Mouse (Mus musculus) kidney, embryonic 16.5 days (tissue): ENCODE data around the gene Tmem184b. TPM values are rescaled to one million over a fixed set of nuclear protein-coding genes. Genes with fewer than 3 reads are reported as not detected.

Experiments
- ATAC-seq: fragments of 200-750 bp; cut with Nextera tagmentation; 2 replicates; pipeline ENCODE4 v1.8.0; 2017; ENCODE audit warnings: moderate TSS enrichment; ENCODE audit not compliant: low FRiP score, low TSS enrichment
- H3K27ac ChIP-seq: fragments of 300-500 bp; sonication (generic); 2 replicates; pipeline ENCODE4 v1.5.1; 2014; ENCODE audit warnings: low read length
- H3K27me3 ChIP-seq: fragments of 300-500 bp; sonication (generic); 2 replicates; pipeline ENCODE4 v1.6.1; 2014; ENCODE audit warnings: low read length, control low read depth, mixed read lengths; ENCODE audit not compliant: insufficient read depth
- H3K36me3 ChIP-seq: fragments of 300-500 bp; sonication (generic); 2 replicates; pipeline ENCODE4 v1.6.1; 2014; ENCODE audit warnings: low read length, control low read depth, mixed read lengths; ENCODE audit not compliant: insufficient read depth
- H3K4me1 ChIP-seq: fragments of 300-500 bp; sonication (generic); 2 replicates; pipeline ENCODE4 v1.6.1; 2014; ENCODE audit warnings: low read length, control low read depth, mixed read lengths; ENCODE audit not compliant: insufficient read depth
- H3K4me2 ChIP-seq: fragments of 300-500 bp; sonication (generic); replicated peaks from 2 replicates; pipeline ENCODE4 v1.6.1; 2014; ENCODE audit warnings: low read depth, low read length
- H3K4me3 ChIP-seq: fragments of 300-500 bp; sonication (generic); 2 replicates; pipeline ENCODE4 v1.5.1; 2014; ENCODE audit warnings: mild to moderate bottlenecking, low read length
- H3K9ac ChIP-seq: fragments of 300-500 bp; sonication (generic); replicated peaks from 2 replicates; pipeline ENCODE4 v1.6.1; 2014; ENCODE audit warnings: low read length
- H3K9me3 ChIP-seq: fragments of 300-500 bp; sonication (generic); 2 replicates; pipeline ENCODE4 v1.6.1; 2016; ENCODE audit warnings: low read length, control low read depth
- WGBS: fragments of 180-500 bp; shearing (Covaris S2); extraction: QIAGEN DNeasy Blood & Tissue Kit; methylation state at CpG from one replicate; pipeline ENCODE4 v1.1.7; 2014; 5-methylcytosine and 5-hydroxymethylcytosine counted together
- polyA plus RNA-seq: library from polyadenylated mRNA; unstranded; fragments of >200 nt; fragmentation: Nextera tagmentation; extraction: Ambion mirVana; gene quantifications from 2 replicates; pipeline ENCODE4 v1.2.1, GENCODE M21; 2015

Tmem184b gene
- polyA plus RNA-seq, 1 experiment from 2014 or later, result 80.5 TPM

GRCm38 (mm10) chr15:79431925-79432324, 28.6 kb upstream of the Tmem184b start:
- peaks cover 45% of the 10 kb centered on the region for H3K36me3 ChIP-seq
- H3K4me1 ChIP-seq, result peaks cover 33% of the 10 kb centered on the region
- WGBS, result 50% methylated on average over 7 of the region's 7 CpGs
- no peaks in the 10 kb centered on the region for H3K9me3 ChIP-seq
- peak overlapping the region; percentile 77 for H3K27ac ChIP-seq
- no peak overlapping the region for H3K4me3 ChIP-seq
- no peak overlapping the region for H3K9ac ChIP-seq
- no peak for ATAC-seq
- no peaks in the 10 kb centered on the region for H3K27me3 ChIP-seq
- H3K4me2 ChIP-seq, result no peak overlapping the region

- peaks cover 52% of the 10 kb centered on the region for H3K36me3 ChIP-seq
- no peak overlapping the region for H3K4me3 ChIP-seq
- no peak for ATAC-seq
- H3K4me1 ChIP-seq, result peaks cover 20% of the 10 kb centered on the region
- H3K9ac ChIP-seq, result 0 out of 2 replicates have a peak overlapping the region, but pooled peaks have one; percentile 4
- 72% methylated on average over 10 of the region's 10 CpGs for WGBS
- H3K4me2 ChIP-seq, result no peak overlapping the region
- no peaks in the 10 kb centered on the region for H3K27me3 ChIP-seq
- no peaks in the 10 kb centered on the region for H3K9me3 ChIP-seq
- H3K27ac ChIP-seq, result no peak overlapping the region
These were observed 27.2 kb upstream of the Tmem184b start for GRCm38 (mm10) chr15:79430461-79431000.

- no peak overlapping the region for H3K4me3 ChIP-seq
- 82% methylated on average over 8 of the region's 9 CpGs for WGBS
- H3K4me2 ChIP-seq, result no peak overlapping the region
- no peaks in the 10 kb centered on the region for H3K9me3 ChIP-seq
- no peak for ATAC-seq
- H3K9ac ChIP-seq, result no peak overlapping the region
- H3K27me3 ChIP-seq, result no peaks in the 10 kb centered on the region
- H3K27ac ChIP-seq, result no peak overlapping the region
- peaks cover 15% of the 10 kb centered on the region; the same call in 1 of the 2 replicates for H3K4me1 ChIP-seq
- H3K36me3 ChIP-seq, result peaks cover 57% of the 10 kb centered on the region
These were observed 26.6 kb upstream of the Tmem184b start for GRCm38 (mm10) chr15:79429994-79430393.

- Histone ChIP-seq H3K9me3 (no peaks in the 10 kb centered on the region), H3K4me1 (peaks cover 10% of the 10 kb centered on the region; the same call in 1 of the 2 replicates), H3K27me3 (no peaks in the 10 kb centered on the region), H3K4me3 (no peak overlapping the region), H3K9ac (no peak overlapping the region), H3K4me2 (no peak overlapping the region), H3K36me3 (peaks cover 57% of the 10 kb centered on the region), H3K27ac (no peak overlapping the region)
- WGBS, result 74% methylated on average over 12 of the region's 12 CpGs
- ATAC-seq, result no peak
These were observed 26.2 kb upstream of the Tmem184b start for GRCm38 (mm10) chr15:79429527-79429926.

- no peak for ATAC-seq
- H3K9ac ChIP-seq, result no peak overlapping the region
- peaks cover 58% of the 10 kb centered on the region for H3K36me3 ChIP-seq
- WGBS, result 76% methylated on average over 4 of the region's 4 CpGs
- no peaks in the 10 kb centered on the region for H3K27me3 ChIP-seq
- no peak overlapping the region for H3K27ac ChIP-seq
- no peak overlapping the region for H3K4me2 ChIP-seq
- peaks cover 10% of the 10 kb centered on the region; the same call in 1 of the 2 replicates for H3K4me1 ChIP-seq
- no peaks in the 10 kb centered on the region for H3K9me3 ChIP-seq
- H3K4me3 ChIP-seq, result no peak overlapping the region
These were observed 25.2 kb upstream of the Tmem184b start for GRCm38 (mm10) chr15:79428616-79429015.

GRCm38 (mm10) chr15:79427516-79427915, 24.1 kb upstream of the Tmem184b start:
- no peak overlapping the region for H3K27ac ChIP-seq
- H3K9me3 ChIP-seq, result no peaks in the 10 kb centered on the region
- peaks cover 7% of the 10 kb centered on the region; the same call in 1 of the 2 replicates for H3K4me1 ChIP-seq
- no peak overlapping the region for H3K4me3 ChIP-seq
- ATAC-seq, result no peak
- peaks cover 62% of the 10 kb centered on the region for H3K36me3 ChIP-seq
- 83% methylated on average over 6 of the region's 6 CpGs for WGBS
- no peak overlapping the region for H3K4me2 ChIP-seq
- H3K9ac ChIP-seq, result no peak overlapping the region
- no peaks in the 10 kb centered on the region for H3K27me3 ChIP-seq

- no peak overlapping the region for H3K4me3 ChIP-seq
- no peaks in the 10 kb centered on the region; the same call in 1 of the 2 replicates for H3K4me1 ChIP-seq
- H3K9me3 ChIP-seq, result no peaks in the 10 kb centered on the region
- H3K4me2 ChIP-seq, result no peak overlapping the region
- WGBS, result 71% methylated on average over 11 of the region's 11 CpGs
- no peaks in the 10 kb centered on the region for H3K27me3 ChIP-seq
- H3K27ac ChIP-seq, result no peak overlapping the region
- H3K36me3 ChIP-seq, result peaks cover 75% of the 10 kb centered on the region
- ATAC-seq, result 0 out of 2 replicates have a peak, but pooled peaks have one; percentile 10
- no peak overlapping the region for H3K9ac ChIP-seq
These were observed 22.1 kb upstream of the Tmem184b start for GRCm38 (mm10) chr15:79425516-79425915.

GRCm38 (mm10) chr15:79424602-79425001, 21.2 kb upstream of the Tmem184b start:
- H3K4me1 ChIP-seq, result no peaks in the 10 kb centered on the region
- H3K27ac ChIP-seq, result no peak overlapping the region
- no peak overlapping the region for H3K4me3 ChIP-seq
- peaks cover 83% of the 10 kb centered on the region for H3K36me3 ChIP-seq
- no peak overlapping the region for H3K9ac ChIP-seq
- no peaks in the 10 kb centered on the region for H3K9me3 ChIP-seq
- no peaks in the 10 kb centered on the region for H3K27me3 ChIP-seq
- WGBS, result 93% methylated on average over 17 of the region's 17 CpGs
- no peak for ATAC-seq
- no peak overlapping the region for H3K4me2 ChIP-seq

GRCm38 (mm10) chr15:79422715-79423243, 19.4 kb upstream of the Tmem184b start:
- peaks cover 77% of the 10 kb centered on the region for H3K36me3 ChIP-seq

GRCm38 (mm10) chr15:79418677-79419076, 15.3 kb upstream of the Tmem184b start:
- H3K9me3 ChIP-seq, result no peaks in the 10 kb centered on the region
- H3K27ac ChIP-seq, result no peak overlapping the region
- no peak overlapping the region for H3K4me3 ChIP-seq
- ATAC-seq, result no peak
- peaks cover 55% of the 10 kb centered on the region for H3K36me3 ChIP-seq
- no peak overlapping the region for H3K9ac ChIP-seq
- no peaks in the 10 kb centered on the region for H3K4me1 ChIP-seq
- H3K27me3 ChIP-seq, result no peaks in the 10 kb centered on the region
- no peak overlapping the region for H3K4me2 ChIP-seq
- 83% methylated on average over 11 of the region's 11 CpGs for WGBS

More at GRCm38 (mm10) chr15:79422715-79423243, 19.4 kb upstream of the Tmem184b start:
- no peak overlapping the region for H3K4me2 ChIP-seq
- no peak overlapping the region for H3K9ac ChIP-seq
- no peaks in the 10 kb centered on the region for H3K9me3 ChIP-seq
- no peaks in the 10 kb centered on the region for H3K4me1 ChIP-seq
- no peaks in the 10 kb centered on the region for H3K27me3 ChIP-seq
- no peak overlapping the region for H3K27ac ChIP-seq
- WGBS, result 86% methylated on average over 6 of the region's 6 CpGs
- no peak for ATAC-seq
- no peak overlapping the region for H3K4me3 ChIP-seq
